Mouse (Mus musculus): Measurements from ENCODE around the gene Upp2. TPM values are rescaled to one million over a fixed set of nuclear protein-coding genes. Genes with fewer than 3 reads are reported as not detected.

Gene Upp2
- polyA plus RNA-seq, 1 experiment from 2014 or later = 8.8 TPM

GRCm38 (mm10) chr2:58812941-58813340 lies 245.8 kb downstream of the Upp2 start:
- 54% methylated on average over 2 of the region's 2 CpGs for WGBS
- no peaks in the 10 kb centered on the region for H3K9me3 ChIP-seq (ENCODE audit: control insufficient read depth, low read length)
- DNase-seq (ENCODE audit: low spot score) = no peak
- H3K27me3 ChIP-seq (ENCODE audit: control insufficient read depth, insufficient read depth, low read length) = no peaks in the 10 kb centered on the region
- ATAC-seq (ENCODE audit: insufficient read depth, low FRiP score, low TSS enrichment) = no peak
- no peak overlapping the region for H3K4me3 ChIP-seq (ENCODE audit: low read depth, low read length)
- no peak overlapping the region for H3K27ac ChIP-seq (ENCODE audit: low read depth, low read length)
- H3K36me3 ChIP-seq (ENCODE audit: control insufficient read depth, insufficient read depth, low read length) = no peaks in the 10 kb centered on the region
- no peak overlapping the region for H3K4me2 ChIP-seq (ENCODE audit: low read depth)
- no peaks in the 10 kb centered on the region for H3K4me1 ChIP-seq (ENCODE audit: control insufficient read depth, insufficient read depth, low read length)
- no peak overlapping the region for H3K9ac ChIP-seq (ENCODE audit: low read length)

- H3K9me3 ChIP-seq (ENCODE audit: control insufficient read depth, low read length) = no peaks in the 10 kb centered on the region
- H3K4me3 ChIP-seq (ENCODE audit: low read depth, low read length) = no peak overlapping the region
- ATAC-seq (ENCODE audit: insufficient read depth, low FRiP score, low TSS enrichment) (no peak), DNase-seq (ENCODE audit: low spot score) (no peak)
- no peaks in the 10 kb centered on the region for H3K36me3 ChIP-seq (ENCODE audit: control insufficient read depth, insufficient read depth, low read length)
- no peaks in the 10 kb centered on the region for H3K4me1 ChIP-seq (ENCODE audit: control insufficient read depth, insufficient read depth, low read length)
- WGBS = 83% methylated on average over 3 of the region's 3 CpGs
- no peak overlapping the region for H3K9ac ChIP-seq (ENCODE audit: low read length)
- no peak overlapping the region for H3K27ac ChIP-seq (ENCODE audit: low read depth, low read length)
- H3K27me3 ChIP-seq (ENCODE audit: control insufficient read depth, insufficient read depth, low read length) = no peaks in the 10 kb centered on the region
- no peak overlapping the region for H3K4me2 ChIP-seq (ENCODE audit: low read depth)
Measured at GRCm38 (mm10) chr2:58828910-58829600, 262.0 kb downstream of the Upp2 start.

- ATAC-seq (ENCODE audit: insufficient read depth, low FRiP score, low TSS enrichment) (no peak), DNase-seq (ENCODE audit: low spot score) (no peak)
- WGBS = 76% methylated on average over 7 of the region's 7 CpGs
Measured at GRCm38 (mm10) chr2:58829981-58830742, 263.1 kb downstream of the Upp2 start.

GRCm38 (mm10) chr2:58832253-58832980 lies 265.3 kb downstream of the Upp2 start:
- 91% methylated on average over 20 of the region's 20 CpGs for WGBS
- Histone ChIP-seq H3K27ac (ENCODE audit: low read depth, low read length) (no peak overlapping the region), H3K9me3 (ENCODE audit: control insufficient read depth, low read length) (no peaks in the 10 kb centered on the region), H3K36me3 (ENCODE audit: control insufficient read depth, insufficient read depth, low read length) (no peaks in the 10 kb centered on the region), H3K4me1 (ENCODE audit: control insufficient read depth, insufficient read depth, low read length) (no peaks in the 10 kb centered on the region), H3K27me3 (ENCODE audit: control insufficient read depth, insufficient read depth, low read length) (no peaks in the 10 kb centered on the region), H3K4me2 (ENCODE audit: low read depth) (no peak overlapping the region), H3K4me3 (ENCODE audit: low read depth, low read length) (no peak overlapping the region), H3K9ac (ENCODE audit: low read length) (no peak overlapping the region)
- DNase-seq (ENCODE audit: low spot score) = no peak
- ATAC-seq (ENCODE audit: insufficient read depth, low FRiP score, low TSS enrichment) = no peak

More at GRCm38 (mm10) chr2:58829981-58830742, 263.1 kb downstream of the Upp2 start:
- Histone ChIP-seq H3K4me1 (ENCODE audit: control insufficient read depth, insufficient read depth, low read length) (no peaks in the 10 kb centered on the region), H3K9ac (ENCODE audit: low read length) (no peak overlapping the region), H3K9me3 (ENCODE audit: control insufficient read depth, low read length) (no peaks in the 10 kb centered on the region), H3K4me3 (ENCODE audit: low read depth, low read length) (no peak overlapping the region), H3K36me3 (ENCODE audit: control insufficient read depth, insufficient read depth, low read length) (no peaks in the 10 kb centered on the region), H3K27ac (ENCODE audit: low read depth, low read length) (no peak overlapping the region), H3K4me2 (ENCODE audit: low read depth) (no peak overlapping the region), H3K27me3 (ENCODE audit: control insufficient read depth, insufficient read depth, low read length) (no peaks in the 10 kb centered on the region)

GRCm38 (mm10) chr2:58841021-58841420 lies 273.9 kb downstream of the Upp2 start:
- no peak overlapping the region for H3K27ac ChIP-seq (ENCODE audit: low read depth, low read length)
- DNase-seq (ENCODE audit: low spot score) (no peak), ATAC-seq (ENCODE audit: insufficient read depth, low FRiP score, low TSS enrichment) (no peak)
- H3K4me2 ChIP-seq (ENCODE audit: low read depth) = no peak overlapping the region
- no peak overlapping the region for H3K4me3 ChIP-seq (ENCODE audit: low read depth, low read length)
- no peaks in the 10 kb centered on the region for H3K36me3 ChIP-seq (ENCODE audit: control insufficient read depth, insufficient read depth, low read length)
- no peaks in the 10 kb centered on the region for H3K9me3 ChIP-seq (ENCODE audit: control insufficient read depth, low read length)
- H3K9ac ChIP-seq (ENCODE audit: low read length) = no peak overlapping the region
- 58% methylated on average over 3 of the region's 3 CpGs for WGBS
- no peaks in the 10 kb centered on the region for H3K4me1 ChIP-seq (ENCODE audit: control insufficient read depth, insufficient read depth, low read length)
- no peaks in the 10 kb centered on the region for H3K27me3 ChIP-seq (ENCODE audit: control insufficient read depth, insufficient read depth, low read length)

GRCm38 (mm10) chr2:58842443-58842842 lies 275.3 kb downstream of the Upp2 start:
- Histone ChIP-seq H3K9ac (ENCODE audit: low read length) (no peak overlapping the region), H3K27ac (ENCODE audit: low read depth, low read length) (no peak overlapping the region), H3K4me2 (ENCODE audit: low read depth) (no peak overlapping the region), H3K4me1 (ENCODE audit: control insufficient read depth, insufficient read depth, low read length) (no peaks in the 10 kb centered on the region), H3K36me3 (ENCODE audit: control insufficient read depth, insufficient read depth, low read length) (no peaks in the 10 kb centered on the region), H3K4me3 (ENCODE audit: low read depth, low read length) (no peak overlapping the region), H3K9me3 (ENCODE audit: control insufficient read depth, low read length) (no peaks in the 10 kb centered on the region), H3K27me3 (ENCODE audit: control insufficient read depth, insufficient read depth, low read length) (no peaks in the 10 kb centered on the region)
- no peak for DNase-seq (ENCODE audit: low spot score)
- WGBS = 95% methylated on average over 4 of the region's 4 CpGs
- no peak for ATAC-seq (ENCODE audit: insufficient read depth, low FRiP score, low TSS enrichment)

Other genes with a start within 250 kb of the Upp2 start
- 0.19 and 0.53 TPM in 2 replicates for gene Acvr1c, start 209.4 kb upstream of the Upp2 start, polyA plus RNA-seq (2014; fragmentation: Nextera tagmentation; extraction: Ambion mirVana)
- not detected in 2 replicates for gene Gm17409, start 97.2 kb upstream of the Upp2 start, polyA plus RNA-seq (2014; fragmentation: Nextera tagmentation; extraction: Ambion mirVana)
- 6.6 and 7.3 TPM in 2 replicates for gene Acvr1, start 141 bp upstream of the Upp2 start, polyA plus RNA-seq (2014; fragmentation: Nextera tagmentation; extraction: Ambion mirVana)